Mouse (Mus musculus) MEL (cell line): Measurements from ENCODE around the gene Fscn3. TPM values are rescaled to one million over a fixed set of nuclear protein-coding genes. Genes with fewer than 3 reads are reported as not detected.

ENCODE experiments used
- DNase-seq: peaks from one replicate; pipeline ENCODE4 v3.0.0; 2011; ENCODE audit warnings: low read depth, low spot score
- H3K27ac ChIP-seq: 2 replicates; pipeline ENCODE4 v1.5.1; 2012; ENCODE audit warnings: low read depth, mild to moderate bottlenecking, control low read depth, low read length, moderate library complexity; ENCODE audit not compliant: control insufficient read depth
- H3K27me3 ChIP-seq, 2 experiments: fragments of 150-350 bp in 1 of 2; sonication (generic) in 1 of 2; 2 replicates each; pipeline ENCODE4 v1.6.1; 2012; ENCODE audit warnings: low read length in 2 of 2, mild to moderate bottlenecking in 2 of 2, improper control_type of control experiment in 1 of 2, moderate library complexity in 1 of 2; ENCODE audit not compliant: insufficient read depth in 2 of 2, control insufficient read depth in 1 of 2
- H3K36me3 ChIP-seq, 2 experiments: 2 replicates each; pipeline ENCODE4 v1.6.1; 2012 to 2014; ENCODE audit warnings: low read length in 2 of 2, improper control_type of control experiment in 1 of 2, inconsistent platforms in 1 of 2, mild to moderate bottlenecking in 1 of 2; ENCODE audit not compliant: insufficient read depth in 2 of 2, control insufficient read depth in 1 of 2
- H3K4me1 ChIP-seq, 2 experiments: fragments of 150-350 bp in 1 of 2; sonication (generic) in 1 of 2; 2 replicates each; pipeline ENCODE4 v1.6.1; 2012; ENCODE audit warnings: low read length in 2 of 2, improper control_type of control experiment in 1 of 2, mild to moderate bottlenecking in 1 of 2; ENCODE audit not compliant: insufficient read depth in 2 of 2, control insufficient read depth in 1 of 2
- H3K4me3 ChIP-seq, 2 experiments: fragments of 150-350 bp in 1 of 2; sonication (generic) in 1 of 2; 2 replicates each; pipeline ENCODE4 v1.5.1; 2012; ENCODE audit warnings: low read depth in 2 of 2, low read length in 2 of 2, mild to moderate bottlenecking in 2 of 2, moderate library complexity in 2 of 2, control low read depth in 1 of 2, improper control_type of control experiment in 1 of 2; ENCODE audit not compliant: control insufficient read depth in 1 of 2, insufficient read depth in 1 of 2
- H3K79me2 ChIP-seq: 2 replicates; pipeline ENCODE4 v1.6.1; 2012; ENCODE audit warnings: mild to moderate bottlenecking, low read length, moderate library complexity; ENCODE audit not compliant: control insufficient read depth, poor library complexity, insufficient read depth
- H3K9ac ChIP-seq: 2 replicates; pipeline ENCODE4 v1.6.1; 2012; ENCODE audit warnings: low read depth, mild to moderate bottlenecking, control low read depth, low read length, moderate library complexity; ENCODE audit not compliant: control insufficient read depth, poor library complexity, severe bottlenecking
- H3K9me3 ChIP-seq: fragments of 150-350 bp; sonication (generic); replicated peaks from 2 replicates; pipeline ENCODE4 v1.6.1; 2012; ENCODE audit warnings: mild to moderate bottlenecking, low read length, improper control_type of control experiment, moderate library complexity; ENCODE audit not compliant: insufficient read depth
- CTCF ChIP-seq, 3 experiments: IDR thresholded peaks in 2 of 3; conservative IDR thresholded peaks in 1 of 3; 2 replicates each; pipeline ENCODE4 v1.5.1; 2011 to 2012; ENCODE audit warnings: low read length in 3 of 3, low read depth in 2 of 3, mild to moderate bottlenecking in 2 of 3, improper control_type of control experiment in 1 of 3, inconsistent platforms in 1 of 3, mixed read lengths in 1 of 3, moderate library complexity in 1 of 3; ENCODE audit not compliant: control insufficient read depth in 1 of 3, insufficient read depth in 1 of 3, poor library complexity in 1 of 3, severe bottlenecking in 1 of 3
- EP300 ChIP-seq, 2 experiments: IDR thresholded peaks; 2 replicates each; pipeline ENCODE4 v1.6.1; 2011; ENCODE audit warnings: improper control_type of control experiment in 2 of 2, low read length in 2 of 2, low read depth in 1 of 2, mild to moderate bottlenecking in 1 of 2
- ETS1 ChIP-seq: IDR thresholded peaks from 2 replicates; pipeline ENCODE4 v1.6.1; 2012; ENCODE audit warnings: low read depth, mild to moderate bottlenecking, inconsistent platforms, low read length, improper control_type of control experiment, moderate library complexity
- GABPA ChIP-seq: IDR thresholded peaks from 2 replicates; pipeline ENCODE4 v1.6.1; 2012; ENCODE audit warnings: low read depth, mild to moderate bottlenecking, inconsistent platforms, low read length, improper control_type of control experiment, moderate library complexity
- GATA1 ChIP-seq: IDR thresholded peaks from 2 replicates; pipeline ENCODE4 v1.6.1; 2011; ENCODE audit warnings: low read depth, low read length, improper control_type of control experiment
- JUND ChIP-seq: IDR thresholded peaks from 2 replicates; pipeline ENCODE4 v1.6.1; 2011; ENCODE audit warnings: low read depth, mild to moderate bottlenecking, improper control_type of control experiment, low read length
- MAFK ChIP-seq: IDR thresholded peaks from 2 replicates; pipeline ENCODE4 v1.6.1; 2011; ENCODE audit warnings: low read depth, mild to moderate bottlenecking, low read length, improper control_type of control experiment, borderline replicate concordance
- MAZ ChIP-seq: IDR thresholded peaks from 2 replicates; pipeline ENCODE4 v1.6.1; 2012; ENCODE audit warnings: low read depth, mild to moderate bottlenecking, inconsistent platforms, low read length, improper control_type of control experiment
- MXI1 ChIP-seq: IDR thresholded peaks from 2 replicates; pipeline ENCODE4 v1.6.1; 2011; ENCODE audit warnings: mild to moderate bottlenecking, low read depth, low read length, improper control_type of control experiment
- MYC ChIP-seq: IDR thresholded peaks from 2 replicates; pipeline ENCODE4 v1.6.1; 2011; ENCODE audit warnings: low read depth, mild to moderate bottlenecking, low read length, improper control_type of control experiment, moderate library complexity
- NELFE ChIP-seq: IDR thresholded peaks from 2 replicates; pipeline ENCODE4 v1.6.1; 2011; ENCODE audit warnings: low read depth, low read length, improper control_type of control experiment
- NRF1 ChIP-seq: IDR thresholded peaks from 2 replicates; pipeline ENCODE4 v1.6.1; 2014; ENCODE audit warnings: low read depth, mild to moderate bottlenecking, inconsistent platforms, low read length, improper control_type of control experiment, moderate library complexity; ENCODE audit not compliant: poor library complexity, insufficient read depth, severe bottlenecking
- SIN3A ChIP-seq: IDR thresholded peaks from 2 replicates; pipeline ENCODE4 v1.6.1; 2012; ENCODE audit warnings: low read length, improper control_type of control experiment, inconsistent platforms
- SMC3 ChIP-seq: IDR thresholded peaks from 2 replicates; pipeline ENCODE4 v1.6.1; 2011; ENCODE audit warnings: low read depth, low read length, improper control_type of control experiment
- TCF12 ChIP-seq: IDR thresholded peaks from 2 replicates; pipeline ENCODE4 v1.6.1; 2014; ENCODE audit warnings: low read depth, mild to moderate bottlenecking, inconsistent platforms, low read length, improper control_type of control experiment, moderate library complexity
- polyA plus RNA-seq, 2 experiments: library from polyadenylated mRNA; stranded (reverse) in 1 of 2; unstranded in 1 of 2; fragments of >175 nt in 1 of 2; fragments of >200 nt in 1 of 2; gene quantifications; 2 replicates each; pipeline versions ENCODE4 v1.2.1 to v1.2.4; 2012; ENCODE audit warnings: low replicate concordance in 2 of 2, low read depth in 1 of 2; ENCODE audit not compliant: insufficient read length in 2 of 2, insufficient read depth in 1 of 2, missing spikeins in 1 of 2
- total RNA-seq: library from RNA; depleted of rRNA; stranded (reverse); fragments of 300-350 nt; gene quantifications from 2 replicates; pipeline ENCODE4 v1.2.3, GENCODE M21; 2012

Fscn3 gene
- total and polyA plus RNA-seq, 3 experiments, result not detected

DNA sequence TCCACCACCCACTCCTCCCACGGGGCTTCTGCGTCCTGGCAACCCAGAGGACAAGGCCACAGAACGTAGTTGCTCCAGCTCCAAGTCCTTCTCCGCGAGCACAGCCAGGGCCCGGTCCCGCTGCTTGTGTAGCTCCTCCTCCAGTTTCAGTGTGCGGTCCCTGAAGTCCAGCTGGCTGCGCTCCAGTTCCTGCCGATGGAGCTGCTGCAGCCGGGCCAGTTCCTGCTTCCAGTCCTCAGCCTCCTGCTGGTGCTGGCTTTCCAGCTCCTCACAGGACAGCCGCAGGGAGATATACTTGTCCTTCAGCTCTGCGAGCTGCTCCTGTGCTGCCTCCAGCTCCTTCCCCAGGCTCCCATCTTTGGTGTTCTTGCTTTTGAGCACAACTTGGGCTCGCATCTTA, 9.1 kb upstream of the Fscn3 start:
- Histone ChIP-seq H3K27ac (no peak overlapping the region), H3K4me1 (peaks cover 2 to 22% of the 10 kb centered on the region in 2 experiments; a peak in 3 of 4 replicates), H3K27me3 (no peaks in the 10 kb centered on the region), H3K79me2 (peaks cover 12% of the 10 kb centered on the region), H3K9ac (no peak overlapping the region), H3K9me3 (no peaks in the 10 kb centered on the region), H3K36me3 (peaks cover 0 to 12% of the 10 kb centered on the region in 2 experiments; a peak in 3 of 4 replicates), H3K4me3 (no peak overlapping the region)
- no peak for DNase-seq
- no peak for TF ChIP-seq MYC
- TF ChIP-seq MXI1, result no peak
- no peak for TF ChIP-seq MAZ
- TF ChIP-seq GABPA, result no peak
- TF ChIP-seq MAFK, result no peak
- no peak for TF ChIP-seq CTCF (IDR thresholded peaks at IDR 0.05 in 2 of 3, conservative IDR thresholded peaks at IDR 0.05 in 1 of 3; ENCODE audit: control insufficient read depth in 1 of 3, insufficient read depth in 1 of 3, low read depth in 2 of 3, low read length in 3 of 3, poor library complexity in 1 of 3, severe bottlenecking in 1 of 3)

DNA sequence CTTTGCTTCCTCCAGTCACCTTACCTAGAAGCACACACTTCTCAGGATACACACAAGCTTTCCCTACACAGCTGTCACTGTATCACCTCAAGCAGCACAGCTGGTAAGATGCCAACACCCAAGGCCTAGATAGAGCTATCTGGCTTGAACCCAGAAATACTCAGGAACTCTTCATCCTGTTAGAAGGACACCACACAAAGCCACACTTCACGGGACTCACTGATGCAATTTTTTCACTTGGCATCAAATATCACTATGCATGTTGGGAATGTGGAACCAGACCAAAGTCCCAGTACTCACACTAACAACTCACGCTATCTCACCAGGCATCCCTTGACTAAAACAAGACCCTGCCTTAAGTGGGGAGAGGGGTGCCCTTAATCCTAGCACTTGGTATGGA, 7.9 kb upstream of the Fscn3 start:
- Histone ChIP-seq H3K4me1 (peaks cover 2 to 27% of the 10 kb centered on the region in 2 experiments), H3K27ac (0 out of 2 replicates have a peak overlapping the region, but pooled peaks have one; percentile 14), H3K9me3 (no peaks in the 10 kb centered on the region), H3K4me3 (peak overlapping the region; percentile 15 to 82; a peak in 3 of 4 replicates), H3K27me3 (no peaks in the 10 kb centered on the region), H3K36me3 (peaks cover 0 to 14% of the 10 kb centered on the region in 2 experiments; a peak in 3 of 4 replicates), H3K9ac (peak overlapping the region; percentile 23; the same call in 1 of the 2 replicates), H3K79me2 (peaks cover 13% of the 10 kb centered on the region)
- TF ChIP-seq ETS1 (peak; percentile 87), SIN3A (peak; percentile 70), JUND (no peak), EP300 (IDR thresholded peaks at IDR 0.05; ENCODE audit: low read depth in 1 of 2, low read length in 2 of 2) (peak in 1 of 2 experiments; percentile 28; a peak in 1 of 4 replicates), MXI1 (peak; percentile 43; the same call in 1 of the 2 replicates), NELFE (no peak), NRF1 (no peak), GATA1 (peak; percentile 30; the same call in 1 of the 2 replicates), SMC3 (no peak), TCF12 (peak; percentile 27; the same call in 1 of the 2 replicates)
- peak; percentile 66 for DNase-seq
